24 mouse cellular contexts compared by ENCODE assay signal in genomic region chr1:54788337-54788736, GRCm38 (mm10).
A peak's percentile ranks its signal among the peaks of the same experiment; 100 is the strongest.
DNase-seq lines count a peak whose midpoint lies in the region; ATAC-seq and TF ChIP-seq lines count a peak whose summit lies in the region.
"Had no signal": no experiment of that assay in that cellular context is flagged by ENCODE, and none has a peak within 500 bp of the region (broad histone marks: within the 10 kb centered on the region; RNA-seq: fewer than 3 reads in every experiment).

No protein-coding gene starts in this region.

- H3K9me3 ChIP-seq in heart, embryonic 14.5 days (ENCODE audit: control insufficient read depth, low read length) = no peaks in the 10 kb centered on the region
- no peaks in the 10 kb centered on the region for H3K9me3 ChIP-seq in midbrain, embryonic 15.5 days
- no peaks in the 10 kb centered on the region for H3K9me3 ChIP-seq in embryonic facial prominence, embryonic 10.5 days
- H3K9me3 ChIP-seq: heart, embryonic 15.5 days; limb, embryonic 13.5 days; liver, embryonic 12.5 days; neural tube, embryonic 12.5 days had no signal

- no peak overlapping the region for H3K4me2 ChIP-seq in heart, embryonic 14.5 days (ENCODE audit: low read length)
- no peak overlapping the region for H3K4me2 ChIP-seq in midbrain, embryonic 15.5 days
- H3K4me2 ChIP-seq: heart, embryonic 15.5 days; limb, embryonic 13.5 days; liver, embryonic 12.5 days; neural tube, embryonic 12.5 days had no signal

- no peak for TF ChIP-seq CTCF in brain, embryonic 14.5 days (IDR thresholded peaks at IDR 0.05; ENCODE audit: borderline replicate concordance, extremely low read depth, insufficient read depth, insufficient read length)

- no peak for ATAC-seq in heart, embryonic 14.5 days (ENCODE audit: insufficient number of reproducible peaks, insufficient read depth, low FRiP score, low read depth)
- ATAC-seq in midbrain, embryonic 15.5 days (replicated peaks) = peak; percentile 62; the same call in 1 of the 2 replicates
- no peak for ATAC-seq in CD4-positive, CD25-positive, alpha-beta regulatory T cell, adult 4 months
- ATAC-seq: intestine, postnatal 0 days; liver, embryonic 12.5 days had no signal

- WGBS in heart, embryonic 14.5 days = 58% methylated on average over 4 of the region's 4 CpGs
- WGBS in midbrain, embryonic 15.5 days = 55% methylated on average over 4 of the region's 4 CpGs
- 81% methylated on average over 4 of the region's 4 CpGs for WGBS in embryonic facial prominence, embryonic 10.5 days

- no peak overlapping the region for H3K4me3 ChIP-seq in heart, embryonic 14.5 days (ENCODE audit: control insufficient read depth in 1 of 2, insufficient read depth in 1 of 2, low read depth in 1 of 2, low read length in 2 of 2)
- no peak overlapping the region for H3K4me3 ChIP-seq in midbrain, embryonic 15.5 days
- H3K4me3 ChIP-seq in embryonic facial prominence, embryonic 10.5 days = no peak overlapping the region
- H3K4me3 ChIP-seq: heart, embryonic 15.5 days; layer of hippocampus, adult 2 months; limb, embryonic 13.5 days; liver, embryonic 12.5 days; neural tube, embryonic 12.5 days had no signal

- TF ChIP-seq POLR2A in brain, embryonic 14.5 days (IDR thresholded peaks at IDR 0.05; ENCODE audit: borderline replicate concordance, extremely low read depth, insufficient read depth, insufficient read length, poor library complexity, severe bottlenecking) = no peak

- H3K36me3 ChIP-seq in heart, embryonic 14.5 days (ENCODE audit: control insufficient read depth, insufficient read depth, low read length) = no peaks in the 10 kb centered on the region
- no peaks in the 10 kb centered on the region for H3K36me3 ChIP-seq in midbrain, embryonic 15.5 days (replicated peaks)
- no peaks in the 10 kb centered on the region for H3K36me3 ChIP-seq in embryonic facial prominence, embryonic 10.5 days (replicated peaks)
- H3K36me3 ChIP-seq: heart, embryonic 15.5 days; limb, embryonic 13.5 days; liver, embryonic 12.5 days; neural tube, embryonic 12.5 days had no signal

- no peak overlapping the region for H3K27ac ChIP-seq in heart, embryonic 14.5 days (replicated peaks in 1 of 2; ENCODE audit: control insufficient read depth in 1 of 2, insufficient read depth in 1 of 2, low read depth in 2 of 2, low read length in 2 of 2)
- peak overlapping the region; percentile 49 for H3K27ac ChIP-seq in midbrain, embryonic 15.5 days
- H3K27ac ChIP-seq in embryonic facial prominence, embryonic 10.5 days (replicated peaks) = no peak overlapping the region
- H3K27ac ChIP-seq: heart, embryonic 15.5 days; layer of hippocampus, adult 2 months; limb, embryonic 13.5 days; liver, embryonic 12.5 days; neural tube, embryonic 12.5 days had no signal

- H3K27me3 ChIP-seq in heart, embryonic 14.5 days (ENCODE audit: control insufficient read depth, insufficient read depth, low read length) = no peaks in the 10 kb centered on the region
- no peaks in the 10 kb centered on the region for H3K27me3 ChIP-seq in midbrain, embryonic 15.5 days (replicated peaks)
- no peaks in the 10 kb centered on the region for H3K27me3 ChIP-seq in embryonic facial prominence, embryonic 10.5 days (replicated peaks; ENCODE audit: low read depth, poor library complexity, severe bottlenecking)
- H3K27me3 ChIP-seq: heart, embryonic 15.5 days; limb, embryonic 13.5 days; liver, embryonic 12.5 days; neural tube, embryonic 12.5 days had no signal

- intact Hi-C loops in heart, postnatal 36 days (cut with DNase I) = no loop called here

- no peak for DNase-seq in heart, postnatal 36 days
- DNase-seq in MN1 (ENCODE audit: low spot score) = peak; percentile 8
- peak; percentile 37 for DNase-seq in brain, embryonic 14.5 days (ENCODE audit: low read depth)
- no peak for DNase-seq in embryonic facial prominence, embryonic 10.5 days (ENCODE audit: low spot score)
- no peak for DNase-seq in cerebellum, postnatal 10 days
- DNase-seq: adrenal gland, postnatal 10 days; cerebellum, adult 8-10 months; gastrocnemius, postnatal 10 days; kidney, postnatal 25 days; layer of hippocampus, postnatal 36 days; lung, adult 18-20 months; lung, postnatal 10 days; right cerebral cortex, adult 18-20 months; right cerebral cortex, postnatal 4 days; thymus, postnatal 14 days had no signal

- 0 out of 2 replicates have a peak overlapping the region, but pooled peaks have one; percentile 11 for H3K9ac ChIP-seq in heart, embryonic 14.5 days (ENCODE audit: low read length)
- H3K9ac ChIP-seq in midbrain, embryonic 15.5 days = no peak overlapping the region
- H3K9ac ChIP-seq: heart, embryonic 15.5 days; limb, embryonic 13.5 days; liver, embryonic 12.5 days; neural tube, embryonic 12.5 days had no signal

- H3K4me1 ChIP-seq in heart, embryonic 14.5 days (ENCODE audit: control insufficient read depth in 2 of 2, insufficient read depth in 2 of 2, low read length in 2 of 2) = peaks cover 4 to 11% of the 10 kb centered on the region in 2 experiments; a peak in 3 of 4 replicates
- peaks cover 19% of the 10 kb centered on the region for H3K4me1 ChIP-seq in midbrain, embryonic 15.5 days
- H3K4me1 ChIP-seq in embryonic facial prominence, embryonic 10.5 days = peaks cover 7% of the 10 kb centered on the region; the same call in 1 of the 2 replicates
- H3K4me1 ChIP-seq: neural tube, embryonic 12.5 days had no signal

Comparison
In these comparisons a context has a peak if more than half of its experiments do, and no peak if none do; other contexts are left out.
1. DNase-seq: peak in MN1 (single experiment) and brain, embryonic 14.5 days (single experiment); none in heart, postnatal 36 days (0 of 2), embryonic facial prominence, embryonic 10.5 days (single experiment) and cerebellum, postnatal 10 days (0 of 2).